Comparison of ENCODE assay signal across 17 mouse cellular contexts in genomic region chr19:45694056-45694455, GRCm38 (mm10). TPM values are rescaled to one million over a fixed set of nuclear protein-coding genes. Genes with fewer than 3 reads are reported as not detected.
DNase-seq lines count a peak whose midpoint lies in the region; ATAC-seq lines count a peak whose summit lies in the region.
"Had no signal": no experiment of that assay in that cellular context is flagged by ENCODE, and none has a peak within 500 bp of the region (broad histone marks: within the 10 kb centered on the region; RNA-seq: fewer than 3 reads in every experiment).

No protein-coding gene starts in this region.

- no peaks in the 10 kb centered on the region for H3K27me3 ChIP-seq in embryonic facial prominence, embryonic 11.5 days (ENCODE audit: control insufficient read depth, insufficient read depth, low read length)
- peaks cover 20% of the 10 kb centered on the region for H3K27me3 ChIP-seq in embryonic facial prominence, embryonic 10.5 days (replicated peaks; ENCODE audit: low read depth, poor library complexity, severe bottlenecking)
- peaks cover 7% of the 10 kb centered on the region; the same call in 1 of the 2 replicates for H3K27me3 ChIP-seq in midbrain, embryonic 11.5 days (ENCODE audit: control insufficient read depth, insufficient read depth, low read length)
- H3K27me3 ChIP-seq in midbrain, embryonic 13.5 days, result peaks cover 44% of the 10 kb centered on the region
- H3K27me3 ChIP-seq in kidney, embryonic 15.5 days, result no peaks in the 10 kb centered on the region

- H3K4me1 ChIP-seq in embryonic facial prominence, embryonic 11.5 days (ENCODE audit: control insufficient read depth, insufficient read depth, low read length), result no peaks in the 10 kb centered on the region
- peaks cover 27% of the 10 kb centered on the region for H3K4me1 ChIP-seq in embryonic facial prominence, embryonic 10.5 days
- peaks cover 2% of the 10 kb centered on the region; the same call in 1 of the 2 replicates for H3K4me1 ChIP-seq in midbrain, embryonic 11.5 days (ENCODE audit: control insufficient read depth, insufficient read depth, low read length)
- H3K4me1 ChIP-seq in midbrain, embryonic 13.5 days (replicated peaks), result 0 out of 2 replicates have a peak, but pooled peaks cover 2% of the 10 kb centered on the region
- H3K4me1 ChIP-seq in kidney, embryonic 15.5 days, result peaks cover 25% of the 10 kb centered on the region

- H3K36me3 ChIP-seq in embryonic facial prominence, embryonic 11.5 days (replicated peaks; ENCODE audit: control insufficient read depth, insufficient read depth, low read depth, low read length), result no peaks in the 10 kb centered on the region
- no peaks in the 10 kb centered on the region for H3K36me3 ChIP-seq in embryonic facial prominence, embryonic 10.5 days (replicated peaks)
- H3K36me3 ChIP-seq in midbrain, embryonic 11.5 days (ENCODE audit: control insufficient read depth, insufficient read depth, low read length), result no peaks in the 10 kb centered on the region
- H3K36me3 ChIP-seq in midbrain, embryonic 13.5 days, result no peaks in the 10 kb centered on the region
- no peaks in the 10 kb centered on the region for H3K36me3 ChIP-seq in kidney, embryonic 15.5 days
- H3K36me3 ChIP-seq: limb, embryonic 12.5 days had no signal

- H3K27ac ChIP-seq in embryonic facial prominence, embryonic 11.5 days (replicated peaks; ENCODE audit: low read depth, low read length), result no peak overlapping the region
- H3K27ac ChIP-seq in embryonic facial prominence, embryonic 10.5 days (replicated peaks), result no peak overlapping the region
- H3K27ac ChIP-seq in midbrain, embryonic 11.5 days (ENCODE audit: low read depth, low read length), result no peak overlapping the region
- H3K27ac ChIP-seq in midbrain, embryonic 13.5 days, result no peak overlapping the region
- no peak overlapping the region for H3K27ac ChIP-seq in kidney, embryonic 15.5 days
- H3K27ac ChIP-seq: heart, adult 2 months; limb, embryonic 12.5 days had no signal

- WGBS in embryonic facial prominence, embryonic 11.5 days, result 34% methylated on average over 3 of the region's 3 CpGs
- WGBS in embryonic facial prominence, embryonic 10.5 days, result 39% methylated on average over 3 of the region's 3 CpGs
- WGBS in midbrain, embryonic 11.5 days, result 40% methylated on average over 3 of the region's 3 CpGs
- WGBS in midbrain, embryonic 13.5 days, result 32% methylated on average over 3 of the region's 3 CpGs
- 61% methylated on average over 3 of the region's 3 CpGs for WGBS in kidney, embryonic 15.5 days

- H3K9ac ChIP-seq in embryonic facial prominence, embryonic 11.5 days (replicated peaks; ENCODE audit: low read length), result no peak overlapping the region
- no peak overlapping the region for H3K9ac ChIP-seq in midbrain, embryonic 11.5 days (ENCODE audit: low read length)
- H3K9ac ChIP-seq in midbrain, embryonic 13.5 days (replicated peaks), result no peak overlapping the region
- no peak overlapping the region for H3K9ac ChIP-seq in kidney, embryonic 15.5 days
- H3K9ac ChIP-seq: limb, embryonic 12.5 days had no signal

- no peak overlapping the region for H3K4me3 ChIP-seq in embryonic facial prominence, embryonic 11.5 days (ENCODE audit: low read depth, low read length)
- no peak overlapping the region for H3K4me3 ChIP-seq in embryonic facial prominence, embryonic 10.5 days
- no peak overlapping the region for H3K4me3 ChIP-seq in midbrain, embryonic 11.5 days (ENCODE audit: low read depth, low read length)
- no peak overlapping the region for H3K4me3 ChIP-seq in midbrain, embryonic 13.5 days (replicated peaks)
- H3K4me3 ChIP-seq in kidney, embryonic 15.5 days (replicated peaks), result no peak overlapping the region
- H3K4me3 ChIP-seq: erythroblast, embryonic 14.5 days; heart, adult 2 months; limb, embryonic 12.5 days had no signal

- no peak for ATAC-seq in embryonic facial prominence, embryonic 11.5 days (replicated peaks; ENCODE audit: insufficient number of reproducible peaks, low FRiP score, low TSS enrichment, low read depth)
- no peak for ATAC-seq in midbrain, embryonic 11.5 days (ENCODE audit: low FRiP score)
- no peak for ATAC-seq in midbrain, embryonic 13.5 days
- ATAC-seq in kidney, embryonic 15.5 days (replicated peaks; ENCODE audit: low FRiP score), result no peak
- ATAC-seq: activated CD4-positive, CD25-positive, alpha-beta regulatory T cell, adult 4 months had no signal

- peak; percentile 38 for DNase-seq in embryonic facial prominence, embryonic 11.5 days (ENCODE audit: low spot score)
- no peak for DNase-seq in embryonic facial prominence, embryonic 10.5 days (ENCODE audit: low spot score)
- peak; percentile 71 for DNase-seq in midbrain, embryonic 11.5 days (ENCODE audit: low spot score, missing footprints)
- peak; percentile 88 for DNase-seq in ZHBTc4 (ENCODE audit: low read depth, low spot score)
- peak; percentile 78 for DNase-seq in retina, postnatal 1 day
- no peak for DNase-seq in kidney, adult 18-20 months
- DNase-seq: cerebellum, postnatal 25 days; heart, adult 2 months; kidney, adult 8-10 months; lung, postnatal 10 days; right cerebral cortex, postnatal 4 days had no signal

- no peaks in the 10 kb centered on the region for H3K9me3 ChIP-seq in embryonic facial prominence, embryonic 11.5 days (replicated peaks; ENCODE audit: control insufficient read depth, low read length)
- H3K9me3 ChIP-seq in embryonic facial prominence, embryonic 10.5 days, result 0 out of 2 replicates have a peak, but pooled peaks cover 4% of the 10 kb centered on the region
- H3K9me3 ChIP-seq in midbrain, embryonic 11.5 days (ENCODE audit: control insufficient read depth, low read length), result no peaks in the 10 kb centered on the region
- H3K9me3 ChIP-seq in midbrain, embryonic 13.5 days, result no peaks in the 10 kb centered on the region
- no peaks in the 10 kb centered on the region for H3K9me3 ChIP-seq in kidney, embryonic 15.5 days (replicated peaks)
- H3K9me3 ChIP-seq: limb, embryonic 12.5 days had no signal

- H3K4me2 ChIP-seq in embryonic facial prominence, embryonic 11.5 days (ENCODE audit: low read depth, low read length), result no peak overlapping the region
- H3K4me2 ChIP-seq in midbrain, embryonic 11.5 days, result no peak overlapping the region
- H3K4me2 ChIP-seq in midbrain, embryonic 13.5 days (replicated peaks), result no peak overlapping the region
- H3K4me2 ChIP-seq in kidney, embryonic 15.5 days, result no peak overlapping the region
- H3K4me2 ChIP-seq: limb, embryonic 12.5 days had no signal

RNA-seq across cellular contexts. Expression of gene Fbxw4, which starts 33.9 kb away (rescaled TPM):
- polyA plus RNA-seq in embryonic facial prominence, embryonic 11.5 days (2014; fragmentation: Nextera tagmentation; extraction: Ambion mirVana), result 3.1 and 3.5 TPM in 2 replicates
- polyA plus RNA-seq in embryonic facial prominence, embryonic 10.5 days (2016; fragmentation: Nextera tagmentation; extraction: Ambion mirVana), result 4.2 and 4.7 TPM in 2 replicates
- 2.4 and 3.2 TPM in 2 replicates for polyA plus RNA-seq in midbrain, embryonic 11.5 days (2014; fragmentation: Nextera tagmentation; extraction: Ambion mirVana)
- polyA plus RNA-seq in midbrain, embryonic 13.5 days (2015; fragmentation: Nextera tagmentation; extraction: Ambion mirVana), result 3.8 and 5.5 TPM in 2 replicates
- 6.3 and 6.7 TPM in 2 replicates for polyA plus RNA-seq in kidney, embryonic 15.5 days (2015; fragmentation: Nextera tagmentation; extraction: Ambion mirVana)

RNA-seq across cellular contexts. Expression of gene Fgf8, which starts 48.7 kb away (rescaled TPM):
- 17.7 and 20.5 TPM in 2 replicates for polyA plus RNA-seq in embryonic facial prominence, embryonic 11.5 days (2014; fragmentation: Nextera tagmentation; extraction: Ambion mirVana)
- polyA plus RNA-seq in embryonic facial prominence, embryonic 10.5 days (2016; fragmentation: Nextera tagmentation; extraction: Ambion mirVana), result 36.9 and 43.2 TPM in 2 replicates
- 8.5 and 11.4 TPM in 2 replicates for polyA plus RNA-seq in midbrain, embryonic 11.5 days (2014; fragmentation: Nextera tagmentation; extraction: Ambion mirVana)
- 2.1 and 2.8 TPM in 2 replicates for polyA plus RNA-seq in midbrain, embryonic 13.5 days (2015; fragmentation: Nextera tagmentation; extraction: Ambion mirVana)
- polyA plus RNA-seq in kidney, embryonic 15.5 days (2015; fragmentation: Nextera tagmentation; extraction: Ambion mirVana), result 17.8 and 20.3 TPM in 2 replicates
- polyA plus RNA-seq: activated CD4-positive, CD25-positive, alpha-beta regulatory T cell, adult 4 months; C2C12; erythroblast, embryonic 14.5 days; heart, adult 2 months had no signal

RNA-seq across cellular contexts. Expression of gene Npm3, which starts 55.3 kb away (rescaled TPM):
- polyA plus RNA-seq in embryonic facial prominence, embryonic 11.5 days (2014; fragmentation: Nextera tagmentation; extraction: Ambion mirVana), result 15.2 and 17.2 TPM in 2 replicates
- 12.0 and 12.4 TPM in 2 replicates for polyA plus RNA-seq in embryonic facial prominence, embryonic 10.5 days (2016; fragmentation: Nextera tagmentation; extraction: Ambion mirVana)
- polyA plus RNA-seq in midbrain, embryonic 11.5 days (2014; fragmentation: Nextera tagmentation; extraction: Ambion mirVana), result 9.3 and 10.4 TPM in 2 replicates
- polyA plus RNA-seq in midbrain, embryonic 13.5 days (2015; fragmentation: Nextera tagmentation; extraction: Ambion mirVana), result 6.2 and 7.8 TPM in 2 replicates
- polyA plus RNA-seq in kidney, embryonic 15.5 days (2015; fragmentation: Nextera tagmentation; extraction: Ambion mirVana), result 20.8 and 28.5 TPM in 2 replicates

Comparison
In these comparisons a context has a peak if more than half of its experiments do, and no peak if none do; other contexts are left out.
1. DNase-seq: peak in embryonic facial prominence, embryonic 11.5 days (single experiment), midbrain, embryonic 11.5 days (single experiment), ZHBTc4 (single experiment) and retina, postnatal 1 day (single experiment); none in embryonic facial prominence, embryonic 10.5 days (single experiment) and kidney, adult 18-20 months (single experiment).